Mouse (Mus musculus) 3134 (cell line): ENCODE data around the gene Smim6.

Experiments used
- DNase-seq: peaks from one replicate; pipeline ENCODE4 v3.0.0-alpha.2; 2011; ENCODE audit warnings: low spot score; ENCODE audit not compliant: insufficient read length; ENCODE audit errors: extremely low read depth

The Smim6 gene

DNA sequence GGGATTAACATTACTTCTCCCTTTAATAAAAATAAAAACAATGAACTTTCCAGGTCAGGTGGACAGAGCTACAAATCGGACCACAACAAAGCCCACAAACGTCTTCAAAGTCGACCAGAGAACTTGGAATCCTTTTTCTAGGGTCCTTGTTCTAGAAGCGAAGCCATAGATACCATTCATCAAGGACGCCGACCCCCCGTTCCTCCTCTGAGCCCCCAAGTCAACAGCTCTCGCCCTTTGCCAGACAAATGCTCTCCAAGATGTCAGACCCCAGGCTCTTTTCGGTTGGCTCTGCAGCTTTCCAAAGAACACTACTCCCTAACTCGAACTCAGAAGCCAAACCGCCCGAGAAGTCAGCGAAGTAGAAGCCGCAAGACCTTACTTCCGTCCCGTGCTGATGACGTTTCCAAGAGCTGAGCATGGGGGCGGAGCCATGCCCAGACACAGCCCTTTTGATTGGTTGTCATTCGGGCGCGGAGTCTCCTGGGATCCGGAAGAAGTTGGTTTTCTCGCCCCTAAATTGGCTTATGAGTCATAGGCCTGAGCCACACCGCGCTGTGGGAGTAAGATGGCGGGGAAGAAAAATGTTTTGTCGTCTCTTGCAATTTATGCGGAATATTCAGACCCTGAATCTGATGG, 21.4 kb downstream of the Smim6 start, which contains the start of the genes Sap30bp and Recql5:
Gene Sap30bp, plus strand, starts transcription at position 175 of the 639 bp plus-strand sequence.
Gene Recql5, minus strand, starts transcription at position 370 of the 639 bp plus-strand sequence.
- peak; percentile 92 for DNase-seq

DNA sequence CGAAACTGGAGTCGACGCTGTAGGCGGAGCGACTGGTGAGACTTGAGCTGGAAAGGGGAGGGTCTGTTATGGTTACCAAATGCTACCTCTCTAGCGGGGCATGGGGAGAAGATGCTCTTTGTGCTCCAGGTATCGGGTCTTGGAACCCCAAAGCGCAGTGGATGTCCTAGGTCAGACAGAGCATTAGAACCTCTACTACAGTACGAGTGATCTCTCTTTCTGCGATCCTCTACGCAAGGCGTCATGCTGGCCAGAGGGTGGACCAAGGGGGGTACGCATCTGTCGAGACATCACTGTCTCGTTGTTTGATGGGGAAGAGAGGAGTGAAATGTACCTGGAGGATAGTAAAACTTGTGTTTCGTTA, 21.9 kb downstream of the Smim6 start:
- DNase-seq = no peak

DNA sequence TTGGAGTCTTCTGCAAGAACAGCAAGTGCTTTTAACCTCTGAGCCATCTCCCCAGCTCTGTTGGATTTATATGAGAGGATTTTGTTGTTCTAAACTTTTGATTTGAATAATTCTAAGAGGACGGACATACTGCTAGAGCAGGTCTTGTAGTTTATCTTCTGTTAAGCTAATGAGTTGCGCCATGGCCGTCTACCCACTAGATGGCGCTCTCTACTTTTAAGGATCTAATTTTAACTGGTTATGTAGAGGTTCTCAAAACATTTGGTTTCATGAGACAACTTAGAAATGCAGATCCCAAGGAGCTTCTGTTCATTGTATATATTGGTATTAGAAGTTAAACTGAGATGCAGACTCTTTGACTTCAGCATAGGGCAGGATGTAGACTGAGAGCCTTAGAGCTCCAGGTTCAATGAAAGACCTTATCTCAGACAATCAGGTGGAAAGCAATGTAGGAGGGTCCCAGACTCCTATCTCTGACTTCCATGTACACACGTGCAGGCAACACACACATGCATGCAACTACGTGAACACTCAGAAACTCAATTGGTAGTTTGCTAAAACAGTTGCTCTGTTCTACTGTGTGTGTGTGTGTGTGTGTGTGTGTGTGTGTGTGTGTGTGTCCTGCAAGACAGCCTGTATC, 28.0 kb downstream of the Smim6 start:
- no peak for DNase-seq

DNA sequence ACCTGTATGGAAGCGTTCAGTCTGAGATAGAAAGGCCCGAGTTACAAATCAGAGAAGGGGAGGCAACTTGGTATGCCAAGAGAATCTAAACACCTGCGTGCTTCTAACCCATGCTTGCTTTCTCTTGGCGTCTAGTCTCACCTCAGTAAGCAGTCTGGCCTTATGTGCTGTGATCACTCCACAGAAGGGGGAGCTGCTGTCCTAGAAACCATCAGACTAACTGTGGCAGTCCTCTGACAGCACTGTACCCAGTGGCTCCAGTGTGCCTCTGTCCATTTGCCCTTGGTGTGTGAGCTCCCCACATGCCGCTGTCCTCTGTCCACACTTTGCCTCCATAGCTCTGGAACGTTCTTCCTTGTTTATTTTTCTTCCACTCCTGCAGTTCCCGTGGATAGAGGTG, 30.2 kb downstream of the Smim6 start:
- DNase-seq = no peak

DNA sequence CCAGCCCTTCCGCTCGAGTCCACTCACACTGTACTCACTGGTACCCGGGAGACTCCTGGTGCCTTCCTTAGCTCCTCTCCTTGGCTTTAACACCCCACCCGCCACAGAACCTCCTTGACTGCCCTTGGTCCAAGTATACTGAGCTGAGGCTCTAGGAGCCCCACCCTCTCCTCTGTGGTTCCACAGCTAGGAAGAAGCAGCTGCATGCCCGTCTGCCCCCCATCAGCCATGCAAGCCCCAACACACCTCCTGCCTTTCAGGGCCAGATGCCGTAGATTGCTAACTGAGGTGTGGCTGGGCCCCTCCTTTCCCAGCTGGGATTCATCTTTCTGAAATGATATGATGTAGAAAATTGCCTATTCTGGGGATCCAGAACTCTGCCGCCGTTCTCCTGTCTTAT, 33.4 kb downstream of the Smim6 start:
- no peak for DNase-seq

DNA sequence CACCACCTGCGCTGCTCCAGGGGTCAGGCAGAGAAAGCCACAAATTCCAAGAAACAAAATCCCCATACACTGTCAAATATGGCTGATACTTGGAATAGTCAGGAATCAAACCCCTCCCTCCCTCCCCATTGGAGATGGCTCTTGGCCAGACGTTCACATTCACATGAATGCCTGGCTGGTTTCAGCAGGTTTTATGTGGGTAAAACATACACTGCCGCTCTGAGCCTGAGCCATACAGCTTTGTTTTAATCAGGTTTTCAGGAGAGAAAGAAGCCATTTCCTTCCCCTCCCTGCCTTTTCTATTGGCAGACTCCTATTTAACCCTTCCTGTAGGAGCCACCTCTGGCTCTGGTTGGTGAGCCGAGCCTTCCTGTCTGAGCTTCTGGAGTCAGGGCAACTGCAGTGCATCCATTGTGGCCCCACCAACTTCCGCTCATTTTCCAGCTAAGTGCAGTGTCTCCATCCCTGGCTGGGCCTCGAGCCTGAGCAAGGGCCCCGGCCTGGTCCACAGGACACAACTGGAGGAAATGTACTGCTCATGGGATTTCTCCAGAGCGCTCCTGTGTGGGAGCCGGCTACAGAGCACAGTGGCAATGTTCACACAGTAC, 34.5 kb downstream of the Smim6 start:
- DNase-seq = no peak

DNA sequence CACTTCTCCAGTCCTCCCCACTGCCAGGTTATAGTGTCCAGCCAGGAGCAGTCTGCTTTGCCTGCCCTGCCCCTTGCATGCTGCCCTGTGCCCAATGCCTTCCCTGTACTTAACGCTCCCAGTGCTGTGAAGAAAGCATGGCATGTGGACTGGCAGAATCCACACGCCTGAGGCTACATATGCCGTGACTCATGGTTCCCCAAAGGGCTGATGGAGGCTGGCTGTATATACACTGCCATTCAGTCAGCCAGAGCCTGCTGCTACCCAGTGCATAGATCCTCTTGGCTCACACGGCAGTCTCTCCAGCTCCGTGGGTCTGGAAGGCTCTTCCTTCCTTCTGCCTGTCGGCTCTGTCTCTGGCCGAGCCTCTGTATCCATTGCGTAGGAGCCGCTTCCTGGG, 36.5 kb downstream of the Smim6 start:
- DNase-seq = peak; percentile 80

DNA sequence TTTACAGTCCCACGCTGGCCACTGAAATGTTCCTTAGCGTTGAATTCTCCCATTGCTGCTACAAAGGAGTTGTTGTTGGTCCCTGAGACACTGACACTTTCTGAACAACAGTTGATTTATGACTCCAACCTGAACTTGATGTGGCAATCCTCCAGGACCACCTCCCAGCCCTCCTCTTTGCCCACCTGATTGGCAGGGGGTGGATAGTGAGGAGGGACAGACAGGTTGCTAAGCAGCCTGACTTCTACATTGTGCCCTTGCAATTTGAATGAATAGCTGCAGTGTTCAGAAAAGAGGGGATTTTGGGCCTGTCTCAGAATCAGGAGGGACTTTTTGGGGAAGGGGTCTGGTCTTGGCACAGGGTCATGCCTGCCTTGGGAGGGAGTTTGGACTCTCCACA, 38.9 kb downstream of the Smim6 start:
- no peak for DNase-seq

DNA sequence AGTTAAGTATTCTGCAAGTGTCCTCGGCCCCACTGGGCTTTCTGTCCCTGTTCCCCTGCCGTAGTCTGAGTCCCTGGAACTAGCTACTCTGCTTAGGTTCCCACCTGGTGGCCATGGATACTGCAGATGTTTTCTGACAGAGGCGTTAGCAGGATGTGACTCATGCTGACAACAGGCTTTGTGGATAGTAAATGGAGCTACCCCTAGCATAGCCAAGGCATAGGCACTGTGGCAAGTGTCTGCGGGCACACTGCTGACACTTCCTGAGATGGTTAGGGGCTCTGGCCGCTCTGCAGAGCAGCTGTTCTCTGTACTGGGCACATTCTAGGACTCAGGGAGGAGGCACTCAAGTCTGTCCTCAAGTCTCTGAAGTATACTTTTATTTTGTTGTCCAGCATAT, 42.9 kb downstream of the Smim6 start:
- peak; percentile 76 for DNase-seq

DNA sequence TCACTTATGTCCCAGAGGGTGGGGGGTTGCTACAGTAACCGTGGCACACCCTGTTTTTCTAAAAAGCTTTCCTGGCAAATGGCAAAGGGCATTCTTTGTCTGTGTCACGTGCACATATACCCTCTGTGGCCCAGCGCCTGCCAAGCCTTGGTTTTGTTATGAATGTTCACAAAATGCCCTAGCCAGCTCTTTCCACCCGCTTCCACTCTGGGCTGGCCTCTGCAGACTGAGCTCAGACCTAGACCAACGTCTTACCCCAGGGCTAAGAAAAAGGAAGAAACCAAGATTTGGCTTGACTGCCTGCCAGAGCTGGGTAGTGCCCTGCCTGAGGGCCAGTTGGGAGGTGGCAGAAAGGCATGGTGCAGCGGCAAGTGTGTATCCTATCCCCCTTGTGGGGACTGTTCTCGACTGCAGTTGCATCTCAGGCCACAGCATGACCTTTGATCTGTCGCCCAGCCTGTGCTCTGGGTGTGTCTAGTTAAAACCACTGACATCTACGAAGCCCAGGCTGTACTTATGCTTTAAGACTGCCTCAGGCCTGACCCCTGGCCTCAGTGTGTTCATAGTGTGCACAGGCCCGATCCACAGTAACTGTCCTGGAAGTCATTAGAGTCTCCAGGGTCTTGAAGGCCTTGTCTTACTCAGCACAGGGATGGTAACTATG, 43.5 kb downstream of the Smim6 start:
- DNase-seq = peak; percentile 87

DNA sequence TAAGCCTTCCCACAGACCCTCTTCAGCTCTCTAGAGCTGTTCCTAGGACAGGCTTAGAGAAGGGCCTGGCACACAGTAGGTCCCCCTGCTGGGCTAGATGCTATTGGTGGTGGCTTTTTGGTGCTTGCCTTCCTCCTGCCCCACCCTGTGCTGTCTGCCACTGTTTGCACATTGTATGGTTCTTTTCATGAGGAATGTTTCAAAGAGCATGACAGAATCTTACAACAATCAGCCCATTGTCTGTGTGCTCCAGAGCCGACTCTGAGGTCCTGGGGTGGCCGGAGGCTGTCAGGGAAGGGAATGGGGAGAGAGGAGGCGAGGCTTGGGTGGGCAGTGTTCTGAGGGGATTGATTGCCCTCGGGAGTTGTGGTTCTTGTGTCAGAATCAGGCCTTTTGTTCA, 44.6 kb downstream of the Smim6 start:
- peak; percentile 74 for DNase-seq

DNA sequence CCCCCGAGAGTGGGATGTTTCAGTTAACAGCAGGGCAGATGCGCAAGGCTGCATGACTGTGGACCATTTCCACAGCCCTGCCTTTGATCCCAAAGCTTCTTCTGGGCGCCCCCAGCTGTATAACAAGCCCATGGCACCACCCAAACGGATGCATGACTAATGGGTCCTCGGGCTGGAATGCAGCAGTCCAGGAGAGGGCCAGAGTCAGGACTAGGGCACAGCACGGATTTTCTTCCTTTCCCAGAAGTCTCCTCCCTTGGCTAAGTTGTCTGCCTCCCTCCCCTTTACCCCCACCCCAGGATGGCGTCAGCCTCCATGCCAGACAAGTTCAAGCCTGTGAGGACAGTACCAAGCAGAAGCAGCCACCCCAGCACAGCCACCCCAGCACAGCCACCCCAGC, 46.2 kb downstream of the Smim6 start:
- peak; percentile 68 for DNase-seq

DNA sequence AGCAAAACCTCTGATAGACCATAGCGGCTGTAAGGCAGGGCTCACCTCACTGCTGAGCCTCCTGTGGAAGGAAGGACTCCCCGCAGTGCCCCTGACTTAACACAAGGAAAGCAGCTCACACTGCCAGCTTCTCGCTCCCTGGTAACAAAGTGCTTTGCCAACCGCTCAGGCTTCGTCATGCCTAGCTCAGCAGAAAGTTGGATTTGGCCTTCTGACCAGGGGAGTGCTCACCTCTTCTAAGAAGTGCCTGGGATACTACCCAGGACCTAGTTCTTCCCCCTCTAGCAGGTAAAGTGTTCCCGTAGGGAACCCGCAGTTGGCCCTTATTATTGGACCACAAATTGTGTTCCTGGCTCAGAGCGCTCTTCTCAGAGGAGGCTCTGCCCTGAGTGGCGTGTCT, 47.2 kb downstream of the Smim6 start:
- DNase-seq = no peak

DNA sequence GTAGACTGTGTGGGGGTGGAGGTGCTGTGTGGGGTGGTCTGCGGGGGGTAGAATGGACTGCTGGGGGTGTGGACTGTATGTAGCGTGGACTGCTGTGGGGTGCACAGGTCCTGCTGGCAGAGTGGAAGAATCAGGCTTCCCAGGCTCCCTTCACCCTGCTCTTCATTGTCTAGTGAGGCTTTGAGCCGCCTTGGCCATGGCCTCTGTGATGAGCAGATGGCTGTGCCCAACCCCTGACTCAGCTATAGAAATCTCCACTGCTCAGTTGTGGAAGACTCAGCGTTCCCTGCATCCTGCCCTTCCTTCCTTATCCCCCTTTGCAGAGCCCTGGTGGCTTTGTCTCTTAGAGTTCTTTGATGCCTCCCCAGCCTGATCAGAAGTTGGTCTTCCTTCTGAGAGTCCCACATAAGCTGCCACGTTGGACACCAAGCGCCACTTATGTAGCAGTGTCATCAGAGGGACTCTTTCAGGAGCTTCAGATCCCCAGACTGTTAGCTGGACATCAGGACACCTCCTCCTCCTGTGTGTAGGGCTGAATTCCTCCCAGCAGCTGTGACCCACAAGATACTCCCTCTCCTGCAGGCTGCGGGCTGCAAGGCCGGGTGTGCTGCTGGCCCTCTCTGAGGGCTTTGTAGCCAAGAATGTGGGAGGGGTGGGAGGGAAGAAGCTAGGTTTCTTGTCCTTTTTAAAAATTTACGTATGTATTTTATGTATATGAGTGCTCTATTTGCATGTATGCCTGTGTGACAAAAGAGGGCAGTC, 51.0 kb downstream of the Smim6 start:
- no peak for DNase-seq
